Mouse (Mus musculus) MEL (cell line): ENCODE measurements around the gene Bach1. TPM values are rescaled to one million over a fixed set of nuclear protein-coding genes. Genes with fewer than 3 reads are reported as not detected.

Experiments
- DNase-seq: peaks from one replicate; pipeline ENCODE4 v3.0.0; 2011; ENCODE audit warnings: low read depth, low spot score
- H3K27ac ChIP-seq: 2 replicates; pipeline ENCODE4 v1.5.1; 2012; ENCODE audit warnings: low read depth, mild to moderate bottlenecking, control low read depth, low read length, moderate library complexity; ENCODE audit not compliant: control insufficient read depth
- H3K27me3 ChIP-seq, 2 experiments: fragments of 150-350 bp in 1 of 2; sonication (generic) in 1 of 2; 2 replicates each; pipeline ENCODE4 v1.6.1; 2012; ENCODE audit warnings: low read length in 2 of 2, mild to moderate bottlenecking in 2 of 2, improper control_type of control experiment in 1 of 2, moderate library complexity in 1 of 2; ENCODE audit not compliant: insufficient read depth in 2 of 2, control insufficient read depth in 1 of 2
- H3K36me3 ChIP-seq, 2 experiments: 2 replicates each; pipeline ENCODE4 v1.6.1; 2012 to 2014; ENCODE audit warnings: low read length in 2 of 2, improper control_type of control experiment in 1 of 2, inconsistent platforms in 1 of 2, mild to moderate bottlenecking in 1 of 2; ENCODE audit not compliant: insufficient read depth in 2 of 2, control insufficient read depth in 1 of 2
- H3K4me1 ChIP-seq, 2 experiments: fragments of 150-350 bp in 1 of 2; sonication (generic) in 1 of 2; 2 replicates each; pipeline ENCODE4 v1.6.1; 2012; ENCODE audit warnings: low read length in 2 of 2, improper control_type of control experiment in 1 of 2, mild to moderate bottlenecking in 1 of 2; ENCODE audit not compliant: insufficient read depth in 2 of 2, control insufficient read depth in 1 of 2
- H3K4me3 ChIP-seq, 2 experiments: fragments of 150-350 bp in 1 of 2; sonication (generic) in 1 of 2; 2 replicates each; pipeline ENCODE4 v1.5.1; 2012; ENCODE audit warnings: low read depth in 2 of 2, low read length in 2 of 2, mild to moderate bottlenecking in 2 of 2, moderate library complexity in 2 of 2, control low read depth in 1 of 2, improper control_type of control experiment in 1 of 2; ENCODE audit not compliant: control insufficient read depth in 1 of 2, insufficient read depth in 1 of 2
- H3K79me2 ChIP-seq: 2 replicates; pipeline ENCODE4 v1.6.1; 2012; ENCODE audit warnings: mild to moderate bottlenecking, low read length, moderate library complexity; ENCODE audit not compliant: control insufficient read depth, poor library complexity, insufficient read depth
- H3K9ac ChIP-seq: 2 replicates; pipeline ENCODE4 v1.6.1; 2012; ENCODE audit warnings: low read depth, mild to moderate bottlenecking, control low read depth, low read length, moderate library complexity; ENCODE audit not compliant: control insufficient read depth, poor library complexity, severe bottlenecking
- H3K9me3 ChIP-seq: fragments of 150-350 bp; sonication (generic); replicated peaks from 2 replicates; pipeline ENCODE4 v1.6.1; 2012; ENCODE audit warnings: mild to moderate bottlenecking, low read length, improper control_type of control experiment, moderate library complexity; ENCODE audit not compliant: insufficient read depth
- BHLHE40 ChIP-seq: IDR thresholded peaks from 2 replicates; pipeline ENCODE4 v1.6.1; 2012; ENCODE audit warnings: low read depth, mild to moderate bottlenecking, inconsistent platforms, low read length, improper control_type of control experiment, borderline replicate concordance
- CTCF ChIP-seq, 3 experiments: IDR thresholded peaks in 2 of 3; conservative IDR thresholded peaks in 1 of 3; 2 replicates each; pipeline ENCODE4 v1.5.1; 2011 to 2012; ENCODE audit warnings: low read length in 3 of 3, low read depth in 2 of 3, mild to moderate bottlenecking in 2 of 3, improper control_type of control experiment in 1 of 3, inconsistent platforms in 1 of 3, mixed read lengths in 1 of 3, moderate library complexity in 1 of 3; ENCODE audit not compliant: control insufficient read depth in 1 of 3, insufficient read depth in 1 of 3, poor library complexity in 1 of 3, severe bottlenecking in 1 of 3
- ELF1 ChIP-seq: IDR thresholded peaks from 2 replicates; pipeline ENCODE4 v1.6.1; 2014; ENCODE audit warnings: low read depth, mild to moderate bottlenecking, inconsistent platforms, low read length, improper control_type of control experiment, moderate library complexity
- GATA1 ChIP-seq: IDR thresholded peaks from 2 replicates; pipeline ENCODE4 v1.6.1; 2011; ENCODE audit warnings: low read depth, low read length, improper control_type of control experiment
- JUND ChIP-seq: IDR thresholded peaks from 2 replicates; pipeline ENCODE4 v1.6.1; 2011; ENCODE audit warnings: low read depth, mild to moderate bottlenecking, improper control_type of control experiment, low read length
- MAFK ChIP-seq: IDR thresholded peaks from 2 replicates; pipeline ENCODE4 v1.6.1; 2011; ENCODE audit warnings: low read depth, mild to moderate bottlenecking, low read length, improper control_type of control experiment, borderline replicate concordance
- MAZ ChIP-seq: IDR thresholded peaks from 2 replicates; pipeline ENCODE4 v1.6.1; 2012; ENCODE audit warnings: low read depth, mild to moderate bottlenecking, inconsistent platforms, low read length, improper control_type of control experiment
- MEF2A ChIP-seq: IDR thresholded peaks from 2 replicates; pipeline ENCODE4 v1.6.1; 2014; ENCODE audit warnings: low read depth, mild to moderate bottlenecking, inconsistent platforms, low read length, improper control_type of control experiment; ENCODE audit not compliant: poor library complexity, insufficient replicate concordance, severe bottlenecking; ENCODE audit errors: extremely low read depth
- MXI1 ChIP-seq: IDR thresholded peaks from 2 replicates; pipeline ENCODE4 v1.6.1; 2011; ENCODE audit warnings: mild to moderate bottlenecking, low read depth, low read length, improper control_type of control experiment
- NELFE ChIP-seq: IDR thresholded peaks from 2 replicates; pipeline ENCODE4 v1.6.1; 2011; ENCODE audit warnings: low read depth, low read length, improper control_type of control experiment
- POLR2AphosphoS2 ChIP-seq: IDR thresholded peaks from 2 replicates; pipeline ENCODE4 v1.6.1; 2011; ENCODE audit warnings: low read length, improper control_type of control experiment
- RCOR1 ChIP-seq: IDR thresholded peaks from 2 replicates; pipeline ENCODE4 v1.6.1; 2012; ENCODE audit warnings: low read depth, mild to moderate bottlenecking, inconsistent platforms, low read length, improper control_type of control experiment
- USF2 ChIP-seq, 2 experiments: IDR thresholded peaks; 2 replicates each; pipeline ENCODE4 v1.6.1; 2011 to 2012; ENCODE audit warnings: improper control_type of control experiment in 2 of 2, low read length in 2 of 2, borderline replicate concordance in 1 of 2, inconsistent platforms in 1 of 2, low read depth in 1 of 2, mild to moderate bottlenecking in 1 of 2; ENCODE audit not compliant: insufficient read depth in 1 of 2
- ZC3H11A ChIP-seq: IDR thresholded peaks from 2 replicates; pipeline ENCODE4 v1.6.1; 2012; ENCODE audit warnings: low read depth, mild to moderate bottlenecking, inconsistent platforms, low read length, improper control_type of control experiment
- polyA plus RNA-seq, 2 experiments: library from polyadenylated mRNA; stranded (reverse) in 1 of 2; unstranded in 1 of 2; fragments of >175 nt in 1 of 2; fragments of >200 nt in 1 of 2; gene quantifications; 2 replicates each; pipeline versions ENCODE4 v1.2.1 to v1.2.4; 2012; ENCODE audit warnings: low replicate concordance in 2 of 2, low read depth in 1 of 2; ENCODE audit not compliant: insufficient read length in 2 of 2, insufficient read depth in 1 of 2, missing spikeins in 1 of 2
- total RNA-seq: library from RNA; depleted of rRNA; stranded (reverse); fragments of 300-350 nt; gene quantifications from 2 replicates; pipeline ENCODE4 v1.2.3, GENCODE M21; 2012

Bach1 gene
- total and polyA plus RNA-seq, 3 experiments: 20.5 to 21.1 TPM; not detected in 1

DNA sequence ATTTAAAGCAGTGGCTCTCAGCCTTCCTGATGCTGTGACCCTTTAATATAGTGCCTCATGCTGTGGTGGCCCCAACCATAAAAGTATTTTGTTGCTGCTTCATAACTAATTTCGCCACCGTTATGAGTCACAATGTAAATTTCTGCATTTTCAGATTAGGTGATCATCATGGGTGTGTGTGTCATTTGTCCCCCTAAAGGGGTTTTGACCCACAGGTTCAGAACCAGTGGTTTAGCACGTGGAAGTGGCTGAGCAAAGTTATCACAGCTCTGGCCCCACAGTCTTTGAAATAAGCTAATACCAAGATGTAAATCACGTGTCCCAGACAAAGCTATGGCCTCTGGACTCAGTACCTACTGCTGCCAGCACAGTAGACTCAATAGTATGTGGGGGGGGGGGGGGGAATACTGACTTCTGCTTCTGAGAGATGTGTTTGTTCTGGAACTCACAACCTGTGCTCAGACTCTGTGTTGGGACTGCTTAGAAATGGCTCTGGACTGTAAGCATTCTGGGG, 36.2 kb downstream of the Bach1 start:
- H3K9ac ChIP-seq: no peak overlapping the region
- peaks cover 0 to 8% of the 10 kb centered on the region in 2 experiments; a peak in 1 of 4 replicates for H3K4me1 ChIP-seq
- H3K27ac ChIP-seq: no peak overlapping the region
- no peak for DNase-seq
- peaks cover 0 to 4% of the 10 kb centered on the region in 2 experiments; a peak in 1 of 4 replicates for H3K36me3 ChIP-seq
- H3K79me2 ChIP-seq: no peaks in the 10 kb centered on the region
- TF ChIP-seq MXI1 (no peak), ELF1 (no peak)
- TF ChIP-seq, all 39 proteins: peak for 0
- Histone ChIP-seq H3K4me3 (no peak overlapping the region), H3K9me3 (no peaks in the 10 kb centered on the region), H3K27me3 (no peaks in the 10 kb centered on the region)

DNA sequence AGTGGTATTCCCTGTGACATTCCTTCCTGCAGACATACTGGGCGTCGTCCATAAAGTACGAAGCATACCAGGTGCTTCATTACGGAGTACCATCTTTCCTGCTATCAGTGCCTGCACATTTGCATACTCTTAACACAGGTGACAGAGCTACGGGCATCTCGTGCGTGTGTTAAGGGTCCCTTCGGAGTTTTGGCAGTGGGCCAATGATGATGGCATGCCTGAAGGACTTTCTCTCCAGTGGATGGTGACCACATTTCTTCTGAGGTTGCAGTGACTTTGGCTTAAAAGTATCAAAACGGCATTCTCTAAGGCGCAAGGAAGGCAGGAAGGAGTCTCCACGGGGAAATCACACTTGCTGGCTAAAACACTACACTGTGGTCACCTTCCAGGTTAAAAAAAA, 37.4 kb downstream of the Bach1 start:
- no peak for DNase-seq
- Histone ChIP-seq H3K9ac (no peak overlapping the region), H3K27ac (no peak overlapping the region), H3K4me3 (no peak overlapping the region), H3K36me3 (peaks cover 0 to 2% of the 10 kb centered on the region in 2 experiments; a peak in 1 of 4 replicates), H3K4me1 (peaks cover 0 to 8% of the 10 kb centered on the region in 2 experiments; a peak in 1 of 4 replicates), H3K9me3 (no peaks in the 10 kb centered on the region), H3K79me2 (no peaks in the 10 kb centered on the region), H3K27me3 (no peaks in the 10 kb centered on the region)
- TF ChIP-seq JUND: no peak
- no peak for TF ChIP-seq ZC3H11A
- TF ChIP-seq MAZ: no peak
- no peak for TF ChIP-seq GATA1
- TF ChIP-seq USF2 (IDR thresholded peaks at IDR 0.05; ENCODE audit: borderline replicate concordance in 1 of 2, insufficient read depth in 1 of 2, low read depth in 1 of 2, low read length in 2 of 2): no peak
- TF ChIP-seq MEF2A: no peak
- TF ChIP-seq RCOR1: no peak
- TF ChIP-seq NELFE: no peak

DNA sequence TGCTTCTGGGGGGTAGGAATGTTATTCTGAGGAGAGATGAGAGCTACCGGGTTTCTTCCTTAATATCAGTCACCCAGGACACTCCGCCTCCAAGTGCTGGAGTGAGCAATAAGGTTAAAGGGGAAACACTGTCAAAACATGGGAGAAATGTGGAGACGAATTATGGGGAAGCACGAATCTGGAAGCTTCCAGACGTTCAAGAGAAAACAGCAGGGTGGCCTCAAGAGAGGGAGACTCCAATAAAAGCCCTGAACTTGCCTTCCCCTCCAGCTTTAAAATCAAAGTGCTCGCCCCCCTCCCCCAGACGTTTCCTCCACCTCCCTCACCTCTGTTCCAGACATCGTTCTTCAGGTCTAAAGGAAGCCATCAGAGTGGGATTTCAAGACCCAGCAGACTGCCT, 38.6 kb downstream of the Bach1 start:
- Histone ChIP-seq H3K79me2 (no peaks in the 10 kb centered on the region), H3K9ac (no peak overlapping the region), H3K27me3 (no peaks in the 10 kb centered on the region), H3K36me3 (no peaks in the 10 kb centered on the region), H3K9me3 (no peaks in the 10 kb centered on the region), H3K4me3 (no peak overlapping the region), H3K4me1 (peaks cover 0 to 8% of the 10 kb centered on the region in 2 experiments; a peak in 1 of 4 replicates), H3K27ac (no peak overlapping the region)
- no peak for DNase-seq
- no peak for TF ChIP-seq BHLHE40
- TF ChIP-seq MAFK: no peak
- no peak for TF ChIP-seq JUND
- no peak for TF ChIP-seq POLR2AphosphoS2
- no peak for TF ChIP-seq CTCF (IDR thresholded peaks at IDR 0.05 in 2 of 3, conservative IDR thresholded peaks at IDR 0.05 in 1 of 3; ENCODE audit: control insufficient read depth in 1 of 3, insufficient read depth in 1 of 3, low read depth in 2 of 3, low read length in 3 of 3, poor library complexity in 1 of 3, severe bottlenecking in 1 of 3)
